Mouse (Mus musculus): ENCODE measurements around the gene Trip6. TPM values are rescaled to one million over a fixed set of nuclear protein-coding genes. Genes with fewer than 3 reads are reported as not detected.
A peak's percentile ranks its signal among the peaks of the same experiment; 100 is the strongest.

Trip6 gene
- polyA plus RNA-seq, 1 experiment from 2014 or later = 36.7 TPM

GRCm38 (mm10) chr5:137349384-137350204 lies 35.4 kb upstream of the Trip6 start, which contains the start of gene Ephb4:
Gene Ephb4 (plus strand): TSS chr5:137350109.
- WGBS (ENCODE audit: insufficient replicate concordance) = 2% methylated on average over 32 of the region's 32 CpGs
- Histone ChIP-seq H3K4me1 (ENCODE audit: control insufficient read depth, insufficient read depth, low read length) (peaks cover 25% of the 10 kb centered on the region), H3K9ac (ENCODE audit: low read depth, low read length) (peak within 1 kb of the TSS; percentile 88), H3K4me2 (peak within 1 kb of the TSS; percentile 90), H3K9me3 (replicated peaks; ENCODE audit: control insufficient read depth, low read length) (no peaks in the 10 kb centered on the region), H3K27ac (ENCODE audit: low read depth, low read length) (peak within 1 kb of the TSS; percentile 96), H3K4me3 (ENCODE audit: low read depth, low read length) (peak within 1 kb of the TSS; percentile 78), H3K36me3 (ENCODE audit: control insufficient read depth, insufficient read depth, low read length) (peaks cover 9% of the 10 kb centered on the region), H3K27me3 (ENCODE audit: control insufficient read depth, insufficient read depth, low read length) (no peaks in the 10 kb centered on the region)
- peak; percentile 93 for ATAC-seq (replicated peaks; ENCODE audit: insufficient number of reproducible peaks, low FRiP score, low TSS enrichment)

GRCm38 (mm10) chr5:137348482-137349383 lies 34.5 kb upstream of the Trip6 start:
- H3K9me3 ChIP-seq (replicated peaks; ENCODE audit: control insufficient read depth, low read length) = no peaks in the 10 kb centered on the region
- under 1% methylated on average over 33 of the region's 33 CpGs for WGBS (ENCODE audit: insufficient replicate concordance)
- peak overlapping the region; percentile 96 for H3K27ac ChIP-seq (ENCODE audit: low read depth, low read length)
- no peaks in the 10 kb centered on the region for H3K27me3 ChIP-seq (ENCODE audit: control insufficient read depth, insufficient read depth, low read length)
- H3K36me3 ChIP-seq (ENCODE audit: control insufficient read depth, insufficient read depth, low read length) = peaks cover 2% of the 10 kb centered on the region; the same call in 1 of the 2 replicates
- peak overlapping the region; percentile 78 for H3K4me3 ChIP-seq (ENCODE audit: low read depth, low read length)
- peak; percentile 47; the same call in 1 of the 2 replicates for ATAC-seq (replicated peaks; ENCODE audit: insufficient number of reproducible peaks, low FRiP score, low TSS enrichment)
- peaks cover 25% of the 10 kb centered on the region for H3K4me1 ChIP-seq (ENCODE audit: control insufficient read depth, insufficient read depth, low read length)
- peak overlapping the region; percentile 90 for H3K4me2 ChIP-seq
- peak overlapping the region; percentile 88 for H3K9ac ChIP-seq (ENCODE audit: low read depth, low read length)

GRCm38 (mm10) chr5:137347856-137348255 lies 33.7 kb upstream of the Trip6 start:
- H3K4me2 ChIP-seq = peak overlapping the region; percentile 90
- H3K9me3 ChIP-seq (replicated peaks; ENCODE audit: control insufficient read depth, low read length) = no peaks in the 10 kb centered on the region
- H3K27me3 ChIP-seq (ENCODE audit: control insufficient read depth, insufficient read depth, low read length) = no peaks in the 10 kb centered on the region
- no peaks in the 10 kb centered on the region for H3K36me3 ChIP-seq (ENCODE audit: control insufficient read depth, insufficient read depth, low read length)
- peak overlapping the region; percentile 88; the same call in 1 of the 2 replicates for H3K9ac ChIP-seq (ENCODE audit: low read depth, low read length)
- peak overlapping the region; percentile 96 for H3K27ac ChIP-seq (ENCODE audit: low read depth, low read length)
- peaks cover 25% of the 10 kb centered on the region for H3K4me1 ChIP-seq (ENCODE audit: control insufficient read depth, insufficient read depth, low read length)
- WGBS (ENCODE audit: insufficient replicate concordance) = 14% methylated on average over 7 of the region's 7 CpGs
- no peak for ATAC-seq (replicated peaks; ENCODE audit: insufficient number of reproducible peaks, low FRiP score, low TSS enrichment)
- peak overlapping the region; percentile 78; the same call in 1 of the 2 replicates for H3K4me3 ChIP-seq (ENCODE audit: low read depth, low read length)

DNA sequence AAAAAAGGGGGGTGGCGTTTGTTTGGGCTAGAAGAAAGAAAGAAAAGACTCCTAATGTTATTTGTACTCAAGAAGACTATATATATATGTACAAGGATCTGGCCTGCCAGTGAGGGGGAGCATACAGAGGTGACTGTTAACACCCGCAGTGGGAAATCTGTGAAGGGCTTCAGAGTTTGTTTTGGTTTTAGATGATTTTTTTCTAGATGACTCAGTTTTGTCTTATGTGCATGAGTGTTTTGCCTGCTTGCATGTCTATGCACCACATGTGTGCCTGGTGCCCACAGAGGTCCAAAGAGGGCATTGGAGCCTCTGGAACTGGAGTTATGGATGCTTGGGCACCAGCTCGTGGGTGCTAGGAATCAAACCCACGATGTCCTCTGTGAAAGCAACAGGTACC lies 32.8 kb upstream of the Trip6 start:
- no peak overlapping the region for H3K9ac ChIP-seq (ENCODE audit: low read depth, low read length)

GRCm38 (mm10) chr5:137346388-137346787 lies 32.2 kb upstream of the Trip6 start:
- Histone ChIP-seq H3K36me3 (ENCODE audit: control insufficient read depth, insufficient read depth, low read length) (no peaks in the 10 kb centered on the region), H3K9ac (ENCODE audit: low read depth, low read length) (no peak overlapping the region), H3K4me3 (ENCODE audit: low read depth, low read length) (no peak overlapping the region), H3K9me3 (replicated peaks; ENCODE audit: control insufficient read depth, low read length) (no peaks in the 10 kb centered on the region), H3K27me3 (ENCODE audit: control insufficient read depth, insufficient read depth, low read length) (no peaks in the 10 kb centered on the region), H3K27ac (ENCODE audit: low read depth, low read length) (peak overlapping the region; percentile 7; the same call in 1 of the 2 replicates), H3K4me2 (peak overlapping the region; percentile 37), H3K4me1 (ENCODE audit: control insufficient read depth, insufficient read depth, low read length) (peaks cover 10% of the 10 kb centered on the region; the same call in 1 of the 2 replicates)
- WGBS (ENCODE audit: insufficient replicate concordance) = 44% methylated on average over 1 of the region's 1 CpGs
- no peak for ATAC-seq (replicated peaks; ENCODE audit: insufficient number of reproducible peaks, low FRiP score, low TSS enrichment)

More for the DNA sequence above, 32.8 kb upstream of the Trip6 start:
- no peak for ATAC-seq (replicated peaks; ENCODE audit: insufficient number of reproducible peaks, low FRiP score, low TSS enrichment)
- Histone ChIP-seq H3K27ac (ENCODE audit: low read depth, low read length) (0 out of 2 replicates have a peak overlapping the region, but pooled peaks have one; percentile 2), H3K9me3 (replicated peaks; ENCODE audit: control insufficient read depth, low read length) (no peaks in the 10 kb centered on the region), H3K36me3 (ENCODE audit: control insufficient read depth, insufficient read depth, low read length) (no peaks in the 10 kb centered on the region), H3K4me1 (ENCODE audit: control insufficient read depth, insufficient read depth, low read length) (peaks cover 16% of the 10 kb centered on the region), H3K4me2 (no peak overlapping the region), H3K4me3 (ENCODE audit: low read depth, low read length) (no peak overlapping the region), H3K27me3 (ENCODE audit: control insufficient read depth, insufficient read depth, low read length) (no peaks in the 10 kb centered on the region)
- 74% methylated on average over 4 of the region's 4 CpGs for WGBS (ENCODE audit: insufficient replicate concordance)

GRCm38 (mm10) chr5:137345821-137346220 lies 31.6 kb upstream of the Trip6 start:
- Histone ChIP-seq H3K9me3 (replicated peaks; ENCODE audit: control insufficient read depth, low read length) (no peaks in the 10 kb centered on the region), H3K4me3 (ENCODE audit: low read depth, low read length) (no peak overlapping the region), H3K4me1 (ENCODE audit: control insufficient read depth, insufficient read depth, low read length) (peaks cover 8% of the 10 kb centered on the region; the same call in 1 of the 2 replicates), H3K4me2 (peak overlapping the region; percentile 37), H3K27me3 (ENCODE audit: control insufficient read depth, insufficient read depth, low read length) (no peaks in the 10 kb centered on the region), H3K9ac (ENCODE audit: low read depth, low read length) (no peak overlapping the region), H3K27ac (ENCODE audit: low read depth, low read length) (peak overlapping the region; percentile 17; the same call in 1 of the 2 replicates), H3K36me3 (ENCODE audit: control insufficient read depth, insufficient read depth, low read length) (no peaks in the 10 kb centered on the region)
- WGBS (ENCODE audit: insufficient replicate concordance) = 14% methylated on average over 9 of the region's 9 CpGs
- no peak for ATAC-seq (replicated peaks; ENCODE audit: insufficient number of reproducible peaks, low FRiP score, low TSS enrichment)

DNA sequence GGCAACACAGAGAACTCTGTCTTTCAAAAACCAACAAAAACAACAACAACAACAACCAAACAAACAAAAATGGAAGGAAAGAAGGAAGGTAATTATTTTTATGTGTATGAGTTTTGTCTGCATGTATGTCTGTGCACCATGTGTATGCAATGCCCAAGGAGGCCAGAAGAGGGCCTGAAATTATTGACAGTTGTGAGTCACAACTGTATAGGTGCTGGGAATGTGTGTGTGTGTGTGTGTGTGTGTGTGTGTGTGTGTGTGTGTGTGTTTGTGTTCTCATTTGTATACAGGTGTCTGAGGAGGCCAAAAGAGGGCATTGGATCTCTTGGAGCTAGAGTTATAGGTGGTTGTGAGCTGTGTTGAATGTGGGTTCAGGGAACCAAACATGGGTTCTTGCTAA lies 29.7 kb upstream of the Trip6 start:
- H3K9ac ChIP-seq (ENCODE audit: low read depth, low read length) = no peak overlapping the region
- no peak overlapping the region for H3K4me3 ChIP-seq (ENCODE audit: low read depth, low read length)
- no peaks in the 10 kb centered on the region for H3K36me3 ChIP-seq (ENCODE audit: control insufficient read depth, insufficient read depth, low read length)
- no peaks in the 10 kb centered on the region for H3K27me3 ChIP-seq (ENCODE audit: control insufficient read depth, insufficient read depth, low read length)
- no peak overlapping the region for H3K4me2 ChIP-seq
- H3K27ac ChIP-seq (ENCODE audit: low read depth, low read length) = no peak overlapping the region
- H3K4me1 ChIP-seq (ENCODE audit: control insufficient read depth, insufficient read depth, low read length) = peaks cover 20% of the 10 kb centered on the region
- no peak for ATAC-seq (replicated peaks; ENCODE audit: insufficient number of reproducible peaks, low FRiP score, low TSS enrichment)
- H3K9me3 ChIP-seq (replicated peaks; ENCODE audit: control insufficient read depth, low read length) = no peaks in the 10 kb centered on the region

DNA sequence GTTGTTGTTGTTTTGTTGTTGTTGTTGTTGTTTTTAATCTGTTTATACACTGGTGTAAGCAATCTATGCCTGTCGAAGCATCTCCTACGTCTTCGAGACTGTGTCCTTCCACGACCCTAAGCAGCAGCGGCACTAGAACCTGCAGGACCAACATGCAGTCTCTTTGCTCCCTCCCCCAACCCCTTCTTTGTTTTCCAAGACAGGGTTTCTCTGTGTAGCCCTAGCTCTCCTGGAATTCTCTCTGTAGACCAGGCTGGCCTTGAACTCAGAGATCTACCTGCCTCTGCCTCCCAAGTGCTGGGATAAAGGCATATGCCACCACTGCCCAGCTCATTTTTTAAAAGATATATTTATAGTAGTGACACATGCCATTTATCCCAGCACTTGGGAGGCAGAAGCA lies 29.2 kb upstream of the Trip6 start:
- H3K4me3 ChIP-seq (ENCODE audit: low read depth, low read length) = no peak overlapping the region
- no peaks in the 10 kb centered on the region for H3K9me3 ChIP-seq (replicated peaks; ENCODE audit: control insufficient read depth, low read length)
- H3K36me3 ChIP-seq (ENCODE audit: control insufficient read depth, insufficient read depth, low read length) = no peaks in the 10 kb centered on the region
- 93% methylated on average over 5 of the region's 5 CpGs for WGBS (ENCODE audit: insufficient replicate concordance)
- H3K4me1 ChIP-seq (ENCODE audit: control insufficient read depth, insufficient read depth, low read length) = peaks cover 24% of the 10 kb centered on the region
- no peak overlapping the region for H3K27ac ChIP-seq (ENCODE audit: low read depth, low read length)
- H3K27me3 ChIP-seq (ENCODE audit: control insufficient read depth, insufficient read depth, low read length) = no peaks in the 10 kb centered on the region
- ATAC-seq (replicated peaks; ENCODE audit: insufficient number of reproducible peaks, low FRiP score, low TSS enrichment) = no peak
- no peak overlapping the region for H3K9ac ChIP-seq (ENCODE audit: low read depth, low read length)
- no peak overlapping the region for H3K4me2 ChIP-seq
